Mouse (Mus musculus) cerebellum, adult 9-11 months (tissue): ENCODE data around the gene Krt8.
A peak's percentile ranks its signal among the peaks of the same experiment; 100 is the strongest.

Experiments used
- DNase-seq: peaks from one replicate; pipeline ENCODE4 v3.0.0; 2022

The Krt8 gene

DNA sequence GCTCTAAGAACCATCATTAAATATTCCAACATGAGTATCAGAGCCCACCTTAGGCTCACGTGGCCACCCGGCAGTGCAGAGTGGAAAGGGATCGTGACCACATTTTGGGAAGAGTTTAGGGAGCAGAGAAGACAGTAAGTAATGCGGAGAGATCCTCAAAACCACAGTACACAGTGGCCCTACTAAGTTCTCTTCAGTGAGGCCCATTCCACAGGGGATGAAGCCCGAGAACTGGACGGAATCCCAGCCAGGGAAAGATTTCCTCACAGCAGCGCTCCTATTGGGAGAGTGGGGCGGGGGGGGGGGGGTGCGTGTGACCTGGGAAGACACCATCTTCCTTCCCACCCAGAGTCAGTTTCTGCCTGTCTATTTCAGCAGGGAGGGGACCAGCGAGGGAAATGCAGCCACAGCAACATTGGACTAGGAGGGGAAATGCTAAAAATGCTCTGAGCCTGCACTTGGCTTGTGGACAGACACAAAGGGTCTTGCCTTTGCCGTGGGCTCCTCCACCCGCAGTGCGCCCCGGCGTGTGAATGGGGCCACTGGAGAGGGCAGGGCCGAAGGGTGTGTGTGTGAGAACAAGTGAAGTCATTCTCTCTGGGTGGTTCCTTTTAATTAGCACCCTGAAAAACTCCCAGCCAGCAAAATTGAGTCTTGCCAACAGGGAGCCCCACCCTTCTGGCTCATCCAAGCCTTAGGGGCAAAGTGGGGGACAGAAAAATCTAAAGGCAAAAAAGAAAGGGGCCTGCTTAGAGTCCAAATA, 30.0 kb downstream of the Krt8 start:
- no peak for DNase-seq

DNA sequence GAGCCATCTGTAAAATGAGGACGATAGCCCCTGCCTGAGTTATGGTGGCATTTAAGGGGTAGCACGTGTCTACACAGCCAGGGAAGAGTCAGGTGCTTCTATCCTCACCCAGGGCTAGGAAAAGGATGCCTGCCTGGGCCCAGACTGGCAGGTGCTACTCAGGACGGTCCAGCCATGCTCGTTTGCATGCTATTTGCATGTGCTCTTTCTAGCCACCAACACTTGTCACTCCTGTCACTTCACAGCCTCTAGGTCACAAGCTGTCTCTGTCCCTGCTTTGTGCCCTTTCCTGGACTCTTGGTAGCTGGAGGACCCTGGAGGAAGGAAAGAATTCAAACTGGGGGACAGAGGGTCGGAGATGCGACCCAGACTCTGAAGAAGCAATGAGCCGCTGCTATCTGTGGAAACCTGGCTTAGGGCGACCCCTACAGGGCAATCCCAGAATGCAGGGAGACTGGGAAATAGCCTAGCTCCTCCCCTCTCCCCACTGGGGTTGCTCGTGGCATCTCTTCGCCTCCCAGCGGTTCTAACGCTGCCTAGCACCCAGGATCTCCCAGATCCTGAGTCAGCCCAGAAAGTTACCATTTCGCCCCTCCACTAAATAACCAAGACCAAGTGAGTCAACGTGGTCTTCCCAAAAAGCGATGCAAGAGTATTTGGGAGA, 30.7 kb downstream of the Krt8 start:
- peak; percentile 65 for DNase-seq

DNA sequence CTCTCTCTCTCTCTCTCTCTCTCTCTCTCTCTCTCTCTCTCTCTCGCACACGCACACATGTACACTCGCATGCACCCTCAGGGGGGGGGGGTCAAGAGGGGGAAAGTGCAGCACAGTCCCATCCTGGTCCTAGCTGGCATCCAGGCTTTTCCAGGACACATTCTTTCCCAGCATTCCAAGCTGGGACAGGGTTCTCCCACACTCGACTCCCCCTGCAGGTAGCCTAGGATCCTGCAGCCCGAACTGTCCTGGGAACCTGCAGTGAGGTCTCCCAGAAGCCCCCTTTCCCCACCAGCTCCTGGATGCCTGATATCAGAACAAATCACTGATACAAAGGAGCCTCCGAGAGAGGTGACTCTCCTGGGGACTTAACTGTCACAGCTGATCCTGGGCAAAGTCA, 33.7 kb downstream of the Krt8 start:
- DNase-seq, result no peak

DNA sequence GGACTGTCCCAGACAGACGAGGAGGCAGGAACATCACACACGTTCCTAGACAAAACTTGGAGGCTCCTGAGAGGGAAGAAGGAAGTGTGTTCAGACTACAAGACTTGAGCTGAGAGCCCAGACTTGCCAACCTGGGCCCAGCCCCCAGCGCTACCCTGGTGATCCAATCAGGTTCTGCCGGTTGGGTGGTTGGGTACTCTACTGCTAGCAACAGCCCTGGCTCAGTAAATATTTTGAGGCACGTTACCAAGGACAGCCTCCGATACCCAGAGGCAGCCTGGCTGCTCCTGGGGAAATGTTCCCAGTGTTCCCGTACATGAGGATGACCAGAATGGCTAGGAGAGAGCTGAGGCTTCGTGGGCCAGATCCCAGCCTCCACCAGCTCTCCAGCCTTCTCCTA, 37.5 kb downstream of the Krt8 start:
- DNase-seq, result no peak

GRCm38 (mm10) chr15:101958891-101959290, 45.4 kb downstream of the Krt8 start:
- no peak for DNase-seq

DNA sequence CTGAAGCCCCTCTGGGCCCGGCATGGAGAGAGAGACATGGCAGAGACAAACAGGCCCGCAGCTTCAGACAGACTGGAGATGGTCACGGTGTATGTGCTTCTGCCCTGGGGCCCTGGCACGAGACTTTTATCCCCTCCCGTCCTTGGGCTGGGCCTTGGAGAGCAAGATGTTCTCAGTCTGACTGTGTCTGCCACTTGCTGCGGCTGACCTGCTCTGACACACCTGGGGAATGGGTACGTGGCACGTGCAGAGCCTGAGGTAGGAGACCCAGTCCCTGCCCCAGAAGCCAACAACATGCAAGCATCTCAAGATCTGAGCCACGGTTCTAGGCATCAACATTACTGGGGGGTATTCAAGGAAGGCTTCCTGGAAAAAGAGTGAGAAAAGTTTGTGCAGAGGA, 50.1 kb downstream of the Krt8 start, which contains the start of gene Krt78:
Krt78 (minus strand) TSS at position 101 of the 400 bp plus-strand sequence.
- no peak for DNase-seq

DNA sequence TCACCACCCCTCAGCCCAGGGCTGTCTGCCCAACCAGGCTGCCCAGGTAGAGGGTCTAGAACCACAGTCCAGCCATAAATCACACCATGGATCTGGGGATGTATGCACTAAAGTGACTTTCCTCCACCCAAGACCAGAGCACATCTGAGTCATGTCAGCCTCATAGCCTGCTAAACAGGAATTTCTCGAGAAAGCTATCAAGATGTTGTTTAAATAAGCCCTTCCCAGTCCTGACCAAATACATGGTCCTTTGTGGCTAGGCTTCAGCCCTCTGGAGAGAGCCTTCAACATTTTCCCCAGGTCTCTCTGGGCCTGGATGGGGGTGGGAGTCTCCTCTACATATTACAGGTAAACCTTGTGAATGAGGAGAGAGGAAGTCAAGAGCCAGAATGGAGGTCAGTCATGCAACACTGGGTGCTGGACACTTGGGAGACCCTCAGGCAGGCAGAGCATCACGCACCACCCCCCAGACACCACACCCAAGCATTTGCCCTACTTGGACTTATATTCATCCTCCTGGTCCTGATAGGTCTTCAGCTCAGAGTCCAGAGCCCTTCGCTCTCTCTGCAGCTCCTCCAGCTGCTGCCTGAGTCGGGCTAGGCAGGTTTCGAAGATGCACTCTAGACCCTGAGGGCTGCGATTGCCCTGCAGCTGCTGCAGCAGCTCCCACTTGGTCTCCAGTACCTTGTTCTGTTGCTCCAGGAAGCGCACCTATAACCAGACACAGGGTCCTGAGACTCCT, 51.4 kb downstream of the Krt8 start:
- no peak for DNase-seq
